Mouse (Mus musculus) frontal cortex, postnatal 14 days (tissue): ENCODE data around the gene Ap4m1.

Source experiments
- DNase-seq, 2 experiments: peaks; one replicate each; pipeline ENCODE4 v3.0.0; 2022; ENCODE audit warnings: low spot score in 2 of 2

The Ap4m1 gene

DNA sequence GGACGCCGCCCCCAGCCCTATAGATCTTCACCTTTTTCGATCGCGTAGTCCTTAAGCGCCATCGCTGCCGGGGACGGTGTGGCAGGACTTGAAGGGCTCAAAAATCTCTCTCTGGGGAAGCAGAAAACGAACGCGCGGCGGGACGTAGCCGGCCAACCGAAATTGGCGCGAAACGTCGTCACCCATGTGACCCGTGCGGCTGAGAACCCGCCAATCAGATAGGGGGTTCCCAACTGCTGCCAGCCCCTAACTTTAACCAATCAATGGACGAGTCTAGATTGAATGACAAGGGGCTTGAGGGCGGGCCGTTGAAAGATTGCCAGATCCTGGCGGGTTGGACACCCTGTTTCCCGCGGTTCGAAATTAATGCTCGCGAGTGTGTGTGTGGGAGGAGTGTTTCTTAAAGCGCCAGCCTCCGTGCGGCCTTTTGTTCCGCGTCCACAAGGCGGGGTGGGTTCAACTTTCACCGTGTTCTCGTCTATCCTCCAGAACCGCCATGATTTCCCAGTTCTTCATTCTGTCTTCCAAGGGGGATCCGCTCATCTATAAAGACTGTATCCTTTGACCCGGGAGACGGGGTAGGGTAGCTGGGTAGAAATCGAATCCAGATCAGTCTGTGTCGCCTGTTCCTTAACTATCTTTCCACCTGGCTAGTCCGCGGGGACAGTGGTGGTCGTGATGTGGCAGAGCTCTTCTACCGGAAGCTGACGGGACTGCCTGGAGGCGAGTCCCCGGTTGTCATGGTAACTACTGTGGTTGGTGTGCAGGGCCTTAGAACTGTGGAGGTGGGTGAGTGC, at the start of gene Ap4m1, which contains the start of gene Mcm7:
Gene Ap4m1, plus strand, starts transcription at position 308 of the 797 bp plus-strand sequence.
Gene Mcm7, minus strand, starts transcription at position 728 of the 797 bp plus-strand sequence.
- peak; percentile 97 for DNase-seq

DNA sequence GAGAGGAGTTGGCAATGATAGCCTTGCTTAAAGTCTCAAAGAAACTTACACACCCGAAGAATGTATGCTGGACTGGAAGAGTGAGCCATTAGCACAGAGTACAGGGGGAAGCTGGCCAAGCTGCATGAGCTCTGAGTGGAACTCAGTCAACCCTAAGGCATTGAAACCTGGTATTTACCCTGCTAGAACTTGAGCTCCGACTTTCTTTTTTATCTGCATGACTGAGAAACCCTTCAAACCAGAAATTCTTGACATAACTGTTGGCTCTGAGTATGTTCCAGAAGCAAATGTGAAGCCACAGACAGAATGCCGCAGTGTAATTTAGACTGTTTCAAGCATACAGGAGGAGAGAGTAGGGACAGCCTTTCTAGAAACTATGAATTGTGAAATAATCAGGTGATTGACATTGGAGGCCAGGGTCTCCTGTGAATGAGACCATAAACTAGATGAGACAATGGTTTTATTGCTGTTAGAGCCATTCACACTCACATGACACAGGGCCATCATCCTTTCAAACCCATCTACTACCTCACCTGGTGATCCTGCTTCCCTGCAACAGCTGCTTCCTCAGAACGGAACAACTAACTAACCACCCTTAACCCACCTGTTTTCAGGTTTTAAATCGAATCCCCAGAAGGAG, 39.3 kb upstream of the Ap4m1 start:
- no peak for DNase-seq

DNA sequence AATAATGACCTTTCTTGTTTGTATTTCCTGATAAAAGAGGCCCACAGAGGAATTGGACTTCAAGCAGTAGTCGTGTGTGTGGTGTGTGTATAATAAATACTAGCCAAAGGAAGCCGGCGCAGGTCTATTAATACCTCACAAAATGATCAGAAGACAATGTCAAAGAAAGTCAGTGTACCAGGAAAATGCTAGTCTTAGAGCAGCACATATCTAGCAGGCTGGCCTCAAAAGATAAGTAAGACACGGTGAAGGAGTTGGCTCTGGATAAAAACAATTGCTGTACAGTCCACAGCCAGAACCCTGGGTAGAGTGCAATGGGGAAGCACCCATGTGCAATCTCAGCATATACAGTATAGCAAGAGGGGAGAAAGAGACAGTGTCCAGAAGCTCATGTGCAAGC, 34.5 kb upstream of the Ap4m1 start:
- DNase-seq = no peak

DNA sequence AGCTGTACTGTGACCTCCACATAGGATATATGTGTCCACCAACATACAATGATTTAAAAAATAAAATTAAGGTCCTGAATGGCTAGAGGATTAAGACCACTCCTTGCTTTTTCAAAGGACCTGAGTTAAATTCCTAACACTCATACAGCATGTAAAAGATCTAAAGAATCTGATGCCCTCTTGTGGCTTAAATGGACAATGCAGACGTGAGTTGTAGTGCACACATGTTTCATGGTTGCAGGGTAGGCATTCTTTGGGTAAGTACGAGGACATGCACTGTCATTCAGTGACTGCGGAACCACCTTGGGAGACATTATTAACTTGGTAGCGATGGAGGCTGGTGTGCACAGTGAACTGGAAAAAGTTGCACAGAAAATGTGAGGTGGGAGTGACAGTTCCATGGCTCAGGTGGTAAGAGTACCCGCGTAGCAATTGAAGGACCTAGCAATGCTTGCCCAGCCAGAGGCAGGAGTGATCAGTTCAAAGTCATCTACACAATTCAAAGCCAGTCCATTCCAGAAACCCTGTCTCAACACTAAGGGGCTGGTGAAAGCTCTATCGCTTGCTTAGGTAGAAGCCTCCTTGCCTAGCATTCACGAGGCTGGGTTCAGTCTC, 33.8 kb upstream of the Ap4m1 start:
- DNase-seq = no peak

DNA sequence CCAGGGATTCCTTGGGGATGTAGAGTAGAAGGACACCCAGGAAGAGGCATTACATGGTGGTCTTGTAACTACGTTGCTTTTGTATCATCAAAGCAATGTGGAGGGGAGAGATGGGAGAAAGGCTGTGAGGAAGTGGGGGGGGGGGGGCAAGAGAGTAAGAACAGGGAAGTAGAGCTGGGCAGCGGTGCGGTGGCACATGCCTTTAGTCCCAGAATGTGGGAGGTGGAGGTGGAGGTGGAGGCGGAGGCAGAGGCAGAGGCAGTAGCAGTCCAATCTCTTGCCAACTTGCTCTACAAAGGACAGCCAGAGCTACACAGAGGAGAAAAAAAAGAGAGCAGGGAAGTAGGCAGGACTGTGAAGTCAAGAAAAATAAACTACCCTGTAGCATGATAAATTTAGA, 33.2 kb upstream of the Ap4m1 start:
- DNase-seq = no peak

DNA sequence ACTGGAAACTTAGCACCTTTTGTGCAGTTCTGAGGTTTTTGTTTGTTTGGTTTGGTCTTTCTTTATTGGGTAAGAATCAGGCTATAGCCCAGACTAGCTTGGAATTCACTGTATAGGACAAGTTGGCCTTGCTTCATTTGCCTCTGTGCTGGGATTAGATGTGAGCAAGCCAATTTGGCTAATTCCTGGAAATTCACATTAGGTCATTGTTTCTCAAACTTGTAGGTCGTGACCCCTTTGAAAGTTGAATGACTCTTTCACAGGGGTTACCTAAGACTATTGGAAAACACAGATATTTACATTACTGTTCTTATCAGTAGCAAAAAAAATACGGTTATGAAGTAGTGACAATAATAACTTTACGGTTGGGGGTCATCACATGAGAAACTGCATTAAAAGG, 17.4 kb upstream of the Ap4m1 start:
- DNase-seq = no peak

DNA sequence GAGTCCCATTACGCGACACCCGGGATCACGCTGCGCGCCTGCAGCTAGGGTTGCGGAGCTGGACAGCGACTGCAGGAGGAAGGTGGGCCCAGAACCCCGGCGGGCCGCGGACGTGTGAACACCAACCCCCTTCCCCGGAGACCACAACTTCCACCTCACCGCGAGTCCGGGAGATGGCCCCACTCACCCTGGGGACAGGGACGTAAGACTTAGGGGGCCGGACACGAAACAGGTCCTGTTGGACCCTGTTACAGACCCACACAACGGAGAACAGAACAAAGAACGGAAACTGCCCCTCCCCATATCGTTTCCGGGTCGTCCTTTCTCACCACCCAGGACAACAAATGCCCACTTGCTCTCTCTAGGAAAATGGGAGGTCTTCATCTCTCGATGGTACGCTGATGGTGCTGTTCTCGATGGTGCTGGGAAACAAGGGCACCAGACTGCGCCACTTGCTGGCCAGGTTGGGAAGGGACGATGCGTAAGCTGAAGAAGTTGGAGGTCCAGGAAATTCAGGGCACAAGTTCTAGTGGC, 16.3 kb upstream of the Ap4m1 start, which contains the start of gene Zfp113:
Gene Zfp113, minus strand, starts transcription at position 302 of the 534 bp plus-strand sequence.
- peak; percentile 79 to 85 for DNase-seq

DNA sequence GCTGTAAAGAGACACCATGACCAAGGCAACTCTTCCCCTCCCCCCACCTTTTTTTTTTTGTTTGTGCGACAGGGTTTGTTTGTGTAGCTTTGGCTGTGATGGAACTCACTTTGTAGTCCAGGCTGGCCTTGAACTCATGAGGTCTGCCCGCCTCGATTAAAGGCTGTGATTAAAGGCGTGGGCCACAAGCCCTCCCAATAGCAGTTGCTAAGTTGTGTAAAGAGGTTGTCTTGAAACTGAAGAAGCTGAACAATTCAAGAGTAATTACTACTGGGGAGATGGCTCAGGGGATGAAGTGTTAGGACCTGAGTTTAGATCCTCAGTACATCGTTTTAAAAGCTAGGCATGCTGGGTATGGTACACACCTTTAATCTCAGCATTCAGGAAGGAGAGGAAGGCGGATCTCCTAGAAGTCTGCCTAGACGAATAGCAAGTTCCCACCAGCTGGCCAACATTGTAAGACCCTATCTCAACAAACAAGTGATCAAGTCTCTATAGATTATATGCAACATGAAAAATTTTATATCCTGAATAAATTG, 11.5 kb upstream of the Ap4m1 start:
- DNase-seq = no peak

DNA sequence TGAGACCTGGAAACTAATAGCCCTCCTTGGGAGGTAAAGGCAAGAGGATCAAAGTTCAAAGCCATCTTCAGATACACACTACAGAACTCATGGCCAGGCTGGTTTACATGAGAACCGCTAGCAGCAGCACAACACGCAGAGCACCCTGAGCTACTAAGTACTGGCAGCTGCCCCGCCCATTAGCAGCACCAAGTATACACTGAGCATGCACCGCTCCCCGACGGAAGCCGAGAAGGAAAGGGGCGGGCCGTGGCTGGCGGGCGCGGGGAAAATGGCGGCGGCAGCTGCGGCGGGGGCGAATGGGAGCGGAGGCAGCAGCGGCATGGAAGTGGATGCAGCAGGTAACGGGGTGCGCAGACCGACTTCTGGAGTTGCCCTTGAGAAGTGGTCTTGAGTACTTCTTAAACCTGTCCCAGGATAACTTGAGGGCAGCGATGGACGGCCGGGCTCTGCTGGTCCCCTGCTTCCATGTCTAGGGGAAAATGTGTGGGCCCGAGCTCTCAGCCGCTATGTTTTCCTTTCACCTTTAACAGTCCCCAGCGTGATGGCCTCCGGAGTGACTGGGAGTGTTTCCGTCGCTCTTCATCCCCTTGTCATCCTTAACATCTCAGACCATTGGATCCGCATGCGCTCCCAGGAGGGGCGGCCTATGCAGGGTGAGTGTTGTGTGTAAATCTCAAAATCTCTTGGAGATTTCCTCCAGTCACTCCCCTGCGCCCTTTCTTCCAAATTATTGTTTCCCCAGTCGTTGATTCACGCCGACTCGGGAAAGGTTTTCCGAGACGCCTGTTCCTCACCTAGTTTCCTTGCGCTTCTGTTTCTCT, 10.7 kb upstream of the Ap4m1 start, which contains the start of gene Cops6:
Gene Cops6, plus strand, starts transcription at position 230 of the 824 bp plus-strand sequence.
- DNase-seq = peak; percentile 88 to 91

DNA sequence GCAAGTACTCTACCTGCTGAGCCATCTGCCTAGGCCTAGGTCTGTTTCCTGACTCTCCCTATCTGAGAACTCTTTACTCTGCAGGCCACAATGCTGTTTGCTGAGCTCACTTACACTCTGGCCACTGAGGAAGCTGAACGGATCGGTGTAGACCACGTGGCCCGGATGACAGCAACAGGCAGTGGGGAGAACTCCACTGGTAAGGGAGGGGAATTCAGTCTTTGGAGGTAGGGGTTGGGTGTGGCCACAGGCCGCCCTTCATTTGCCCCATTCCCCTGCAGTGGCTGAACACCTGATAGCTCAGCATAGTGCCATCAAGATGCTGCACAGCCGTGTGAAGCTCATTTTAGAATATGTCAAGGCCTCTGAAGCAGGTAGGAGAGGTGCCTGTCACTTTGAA, 8.8 kb upstream of the Ap4m1 start:
- DNase-seq = no peak

DNA sequence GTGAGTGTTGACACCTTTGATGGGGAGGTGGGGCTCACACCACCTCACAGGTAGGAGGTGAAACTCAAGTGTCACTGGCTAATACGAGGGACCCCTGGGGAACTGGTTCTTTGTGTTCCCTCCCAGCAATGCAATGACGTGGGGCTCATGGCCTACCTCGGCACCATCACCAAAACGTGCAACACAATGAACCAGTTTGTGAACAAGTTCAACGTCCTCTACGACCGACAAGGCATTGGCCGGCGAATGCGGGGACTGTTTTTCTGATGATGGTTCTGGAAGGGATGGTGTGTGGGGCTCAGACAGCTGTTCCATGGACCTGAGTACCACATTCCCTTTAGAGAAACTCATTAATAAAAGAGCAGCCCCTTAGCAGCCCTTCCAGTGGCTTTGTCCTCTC, 8.2 kb upstream of the Ap4m1 start:
- no peak for DNase-seq

DNA sequence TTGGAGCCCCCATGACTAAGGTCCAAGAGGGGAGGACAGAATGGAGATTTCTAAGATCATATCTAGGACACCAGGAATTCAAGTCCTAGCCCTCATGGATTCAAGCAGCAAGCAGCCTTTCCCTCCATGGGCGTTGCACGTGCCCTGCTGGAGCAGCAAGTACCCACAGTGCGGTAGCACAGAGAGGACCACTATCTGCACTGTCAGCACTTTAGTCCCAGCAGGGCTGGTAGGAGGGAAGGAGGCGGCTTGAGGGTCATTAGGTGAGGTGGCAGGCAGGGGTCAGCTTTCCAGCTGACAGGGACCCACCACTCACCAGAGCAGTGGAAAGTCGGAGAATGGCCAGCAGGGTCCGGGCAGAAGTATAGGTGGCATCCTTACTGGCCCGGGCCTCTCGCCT, 6.2 kb upstream of the Ap4m1 start:
- DNase-seq = no peak

DNA sequence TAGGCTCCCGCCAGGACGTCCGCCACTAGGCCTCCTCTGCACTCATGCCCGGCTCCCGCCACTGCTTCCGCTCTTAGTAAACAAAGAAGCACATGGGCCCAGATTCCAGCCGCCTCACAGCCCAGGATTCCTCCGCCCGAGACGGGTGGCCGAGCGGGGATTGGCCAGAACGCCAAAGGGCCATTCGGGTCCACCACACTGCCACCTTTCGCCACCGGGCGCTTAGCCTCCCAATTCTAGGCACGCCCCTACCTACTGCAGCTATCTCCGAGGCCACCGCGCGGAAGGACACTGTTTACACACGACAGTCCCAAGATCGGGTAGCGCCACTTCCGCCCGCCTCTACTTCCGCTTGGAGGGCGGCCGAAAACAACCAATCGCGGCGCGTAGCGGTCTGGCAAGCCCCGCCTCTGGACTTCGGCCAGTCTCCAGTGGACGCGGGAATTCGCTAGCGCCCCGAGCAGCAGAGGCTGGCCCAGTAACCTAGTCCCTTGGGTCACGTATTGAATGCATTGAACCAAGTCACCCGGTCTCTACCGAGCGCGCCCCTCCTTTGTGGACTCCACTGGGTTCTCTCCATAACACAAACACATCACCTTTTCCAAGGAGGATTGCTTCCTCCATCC, 753 bp upstream of the Ap4m1 start:
- DNase-seq = peak; percentile 91 to 92

DNA sequence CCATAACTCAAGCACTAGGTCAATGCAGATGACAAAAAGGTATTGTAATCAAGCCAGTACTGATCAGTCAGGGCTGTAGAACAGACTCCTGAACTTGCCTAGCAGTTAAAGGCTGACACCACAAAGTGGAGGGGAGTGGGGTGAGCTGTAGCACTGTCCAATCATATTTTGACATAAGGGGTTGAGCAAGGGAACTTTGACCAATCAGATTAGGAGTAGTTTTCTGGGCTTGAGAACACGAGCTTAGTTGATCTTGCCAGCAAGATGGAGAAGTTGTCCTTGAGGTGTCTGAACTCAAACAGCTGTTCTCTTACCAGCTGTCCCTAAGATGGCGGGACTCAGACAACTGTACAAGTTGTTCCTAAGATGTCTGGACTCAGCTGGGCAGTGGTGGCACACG, 1.4 kb downstream of the Ap4m1 start:
- no peak for DNase-seq

DNA sequence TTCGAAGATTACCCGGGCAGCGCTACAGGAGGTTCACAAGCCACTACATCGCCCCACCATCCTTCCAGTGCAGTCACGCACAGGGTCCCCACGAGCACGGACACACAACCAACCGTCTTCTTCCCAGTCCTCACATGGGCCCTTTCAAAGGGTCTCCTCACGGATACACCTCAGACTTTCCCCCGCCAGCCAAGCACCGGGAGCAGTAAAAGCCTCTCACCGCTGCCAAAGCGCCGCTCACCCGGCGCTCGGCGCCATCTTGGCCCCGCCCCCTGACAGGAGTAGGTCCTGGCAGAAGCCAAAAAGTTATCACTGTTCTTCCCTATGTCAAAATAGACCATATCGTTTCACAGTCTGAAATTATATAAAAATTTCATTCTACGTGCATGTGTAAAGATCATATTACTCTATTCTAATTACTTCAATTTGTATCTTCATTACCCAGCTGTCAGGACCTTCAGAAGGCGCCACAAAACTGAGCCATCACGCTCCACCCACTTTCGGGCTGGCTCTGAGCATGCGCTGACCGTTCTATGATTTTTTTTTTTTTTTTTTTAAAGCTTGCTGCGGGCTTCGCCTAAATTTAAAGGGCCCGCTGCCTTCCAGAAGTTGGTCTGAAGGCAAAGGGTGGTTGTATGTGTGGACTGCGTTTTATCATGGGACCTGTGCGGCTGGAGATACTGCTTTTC, 15.3 kb downstream of the Ap4m1 start, which contains the start of the genes Taf6 and Cnpy4:
Gene Taf6, minus strand, starts transcription at position 502 of the 689 bp plus-strand sequence.
Gene Cnpy4, plus strand, starts transcription at position 536 of the 689 bp plus-strand sequence.
- DNase-seq = peak; percentile 63 to 73

DNA sequence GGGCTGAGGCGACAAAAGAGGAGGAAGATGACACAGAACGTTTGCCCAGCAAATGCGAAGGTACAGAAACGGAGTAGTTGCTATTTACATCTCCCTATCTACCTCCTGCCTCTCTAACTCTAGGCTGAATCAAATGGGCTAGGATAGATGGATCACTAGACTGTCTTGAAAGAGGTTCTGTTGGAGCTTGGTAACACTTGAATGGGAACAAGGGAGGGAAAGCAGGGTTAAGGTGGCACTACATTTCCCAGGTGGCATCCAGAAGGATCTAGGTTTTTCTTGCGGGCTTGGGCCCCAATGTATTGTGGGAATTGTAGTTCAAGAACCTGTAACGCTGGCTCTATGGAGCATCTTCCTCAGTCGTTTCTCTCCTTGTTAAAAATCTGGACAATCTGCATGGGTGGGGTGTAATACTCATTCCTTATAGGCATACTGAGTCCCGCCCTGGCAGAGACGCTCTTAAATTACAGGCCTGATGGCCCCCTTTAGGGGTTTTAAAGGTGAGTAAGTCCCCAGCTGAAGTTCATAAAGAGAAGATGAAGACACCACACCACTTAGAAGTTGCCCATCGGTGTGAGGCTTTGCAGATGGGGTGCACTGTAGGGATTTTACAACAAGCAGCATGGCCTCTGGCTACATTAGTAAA, 16.0 kb downstream of the Ap4m1 start:
- peak; percentile 54 to 55 for DNase-seq

DNA sequence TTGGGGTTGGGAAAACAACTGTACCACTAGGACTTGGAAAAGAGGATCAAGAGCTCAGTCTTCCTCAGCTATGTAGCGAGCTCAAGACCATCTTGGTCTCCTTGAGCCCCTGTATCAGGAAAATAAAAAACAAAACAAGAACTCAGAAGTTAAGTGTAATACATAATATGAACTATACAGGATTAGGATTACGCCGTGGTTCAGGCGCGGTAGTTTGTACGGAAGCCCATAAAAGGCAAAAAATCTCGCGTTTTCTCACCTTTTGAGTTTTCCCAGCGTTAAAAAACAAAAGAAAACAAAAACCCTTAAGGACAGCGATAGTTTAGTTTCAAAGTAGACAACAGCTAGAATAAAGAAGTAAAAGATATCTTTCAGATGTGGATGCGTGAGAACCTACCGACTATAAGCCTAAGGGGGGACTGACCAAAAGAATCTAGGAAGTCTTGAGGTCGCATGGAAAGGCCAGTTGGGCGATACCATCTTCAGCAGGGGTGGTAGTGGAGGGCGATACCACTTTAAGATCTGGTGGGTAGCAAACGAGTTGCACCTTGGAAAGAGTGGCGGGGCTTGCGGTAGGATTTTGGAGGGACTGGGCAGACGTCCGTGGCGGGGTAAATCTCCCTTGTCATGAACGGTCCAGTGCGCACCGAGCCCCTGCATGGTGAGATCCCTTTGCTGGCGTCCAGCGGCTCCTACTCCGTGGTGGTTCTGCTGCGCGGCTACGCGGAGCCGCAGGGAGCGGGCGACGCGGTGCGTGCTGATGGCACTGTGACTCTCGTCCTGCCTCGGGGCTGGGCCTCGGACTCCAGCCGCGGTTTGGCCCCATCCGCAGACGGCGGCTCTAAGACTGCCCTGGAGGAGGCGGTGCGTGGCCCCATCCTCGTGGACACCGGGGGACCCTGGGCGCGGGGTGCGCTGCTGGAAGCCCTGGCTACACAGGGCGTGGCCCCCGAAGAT, 22.2 kb downstream of the Ap4m1 start, which contains the start of gene Mblac1:
Gene Mblac1, plus strand, starts transcription at position 544 of the 957 bp plus-strand sequence.
- DNase-seq = peak; percentile 71 to 73

DNA sequence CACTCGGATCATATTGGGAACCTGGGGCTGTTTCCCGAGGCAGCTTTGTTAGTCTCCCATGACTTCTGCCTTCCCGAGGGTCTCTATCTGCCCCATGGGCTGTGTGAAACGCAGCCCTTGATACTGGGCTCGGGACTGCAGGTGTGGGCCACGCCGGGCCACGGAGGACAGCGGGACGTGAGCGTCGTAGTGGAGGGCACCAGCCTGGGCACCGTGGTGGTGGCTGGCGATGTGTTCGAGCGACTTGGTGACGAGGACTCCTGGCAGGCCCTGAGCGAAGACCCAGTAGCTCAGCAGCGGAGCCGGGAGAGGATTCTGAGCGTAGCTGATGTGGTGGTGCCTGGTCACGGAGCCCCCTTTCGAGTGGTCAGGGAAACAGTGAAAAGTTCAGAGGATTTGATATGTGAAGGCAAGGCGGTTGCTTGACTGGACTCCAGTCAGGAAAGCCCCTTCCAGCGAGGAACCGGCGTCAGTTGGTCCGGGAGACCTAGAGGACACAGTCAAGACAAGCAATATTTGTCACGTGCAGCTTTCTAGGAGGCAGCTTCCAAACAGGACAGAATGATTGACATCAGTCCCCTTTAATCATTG, 23.0 kb downstream of the Ap4m1 start:
- DNase-seq = peak in 1 of 2 experiments; percentile 35
